Mouse (Mus musculus) left cerebral cortex, adult 2 months (tissue): ENCODE results near the gene Mrpl21. TPM values are rescaled to one million over a fixed set of nuclear protein-coding genes. Genes with fewer than 3 reads are reported as not detected.

ENCODE experiments used
- DNase-seq, 2 experiments: peaks; one replicate each; pipeline ENCODE4 v3.0.0; 2021 to 2022; ENCODE audit warnings: low spot score in 2 of 2, mixed read lengths in 1 of 2; ENCODE audit errors: extremely low spot score in 1 of 2
- H3K27ac ChIP-seq: fragments of 200-600 bp; 2 replicates; pipeline ENCODE4 v1.8.1; 2022
- H3K4me3 ChIP-seq: fragments of 200-600 bp; 2 replicates; pipeline ENCODE4 v1.8.1; 2022
- CTCF ChIP-seq: fragments of 200-600 bp; IDR thresholded peaks from 2 replicates; pipeline ENCODE4 v1.8.1; 2022; ENCODE audit warnings: antibody characterized with exemption, mild to moderate bottlenecking, moderate library complexity
- intact Hi-C: fragments of 180-260 bp; cut with DNase I; formaldehyde crosslinking; loops from one replicate; pipeline ENCODE4 v1.15.1; 2025
- total RNA-seq, 2 experiments: library from RNA; stranded (reverse); gene quantifications; 2 replicates each; pipeline ENCODE4 v1.2.3; 2021

Mrpl21 gene
- total RNA-seq, 2 experiments from 2014 or later, result 51.3 to 52.0 TPM

DNA sequence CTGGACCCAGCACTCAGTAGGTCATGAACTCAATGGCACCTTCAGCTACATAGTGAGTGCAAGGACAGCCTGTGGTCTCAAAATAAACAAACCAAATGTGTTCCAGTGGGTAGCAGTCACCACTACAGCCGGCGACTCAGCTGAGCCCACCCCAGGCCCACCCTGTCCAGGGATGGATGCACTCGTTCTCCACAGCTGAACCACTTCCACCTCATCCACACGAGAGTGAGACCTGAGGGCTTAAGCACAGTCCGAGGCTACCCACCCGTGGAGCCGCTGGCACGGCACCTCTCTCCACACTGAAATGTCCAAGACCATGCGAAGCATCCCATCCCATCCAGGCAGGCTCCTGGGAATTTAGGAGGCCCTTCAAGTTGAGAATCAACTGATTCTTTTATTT is 13.4 kb upstream of the Mrpl21 start:
- intact Hi-C loops, result no loop called here
- Histone ChIP-seq H3K27ac (no peak overlapping the region), H3K4me3 (no peak overlapping the region)
- TF ChIP-seq CTCF, result no peak
- peak; percentile 4 to 5 for DNase-seq

DNA sequence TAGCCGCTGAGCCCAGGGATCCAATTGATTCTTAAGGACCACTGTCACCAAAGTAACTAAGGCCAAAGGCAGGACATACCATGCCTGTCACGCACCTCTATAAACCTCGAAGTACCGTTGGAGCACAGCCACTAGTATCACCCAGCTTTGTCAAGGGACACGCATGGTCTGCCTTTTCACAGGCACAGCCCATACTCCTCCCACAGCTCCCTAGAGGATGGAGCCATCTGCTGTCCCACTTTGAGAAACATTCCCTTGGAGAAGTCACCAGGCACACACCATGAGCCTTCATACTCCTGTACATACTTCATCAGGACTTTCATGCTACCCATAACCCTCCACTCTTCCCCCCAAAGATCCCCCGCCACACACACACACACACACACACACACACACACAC is 12.9 kb upstream of the Mrpl21 start:
- intact Hi-C loops, result no loop called here
- peak; percentile 7 to 16 for DNase-seq
- Histone ChIP-seq H3K4me3 (no peak overlapping the region), H3K27ac (no peak overlapping the region)
- TF ChIP-seq CTCF, result no peak

DNA sequence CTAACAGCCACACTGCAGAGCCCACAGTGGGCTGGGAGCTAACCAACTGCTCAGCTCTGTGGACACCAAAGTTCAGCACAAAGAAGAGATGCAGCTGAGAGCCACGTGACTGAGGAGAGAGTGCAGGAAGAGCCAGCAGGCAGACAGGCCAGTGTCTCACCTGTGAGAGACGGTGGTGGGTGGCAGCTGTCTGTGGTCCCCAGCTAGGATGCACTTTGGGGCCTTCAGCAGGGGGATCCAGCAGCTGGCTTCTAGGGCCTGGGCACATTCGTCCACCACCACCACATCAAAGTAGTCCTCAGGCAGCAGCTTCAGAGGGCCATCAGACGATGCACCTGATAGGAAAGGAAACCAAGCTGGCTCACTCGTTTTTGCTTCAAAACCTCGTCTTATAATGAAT is 11.3 kb upstream of the Mrpl21 start:
- no peak overlapping the region for H3K27ac ChIP-seq
- DNase-seq, result peak in 1 of 2 experiments; percentile 6
- TF ChIP-seq CTCF, result no peak
- H3K4me3 ChIP-seq, result no peak overlapping the region
- intact Hi-C loops, result no loop called here

DNA sequence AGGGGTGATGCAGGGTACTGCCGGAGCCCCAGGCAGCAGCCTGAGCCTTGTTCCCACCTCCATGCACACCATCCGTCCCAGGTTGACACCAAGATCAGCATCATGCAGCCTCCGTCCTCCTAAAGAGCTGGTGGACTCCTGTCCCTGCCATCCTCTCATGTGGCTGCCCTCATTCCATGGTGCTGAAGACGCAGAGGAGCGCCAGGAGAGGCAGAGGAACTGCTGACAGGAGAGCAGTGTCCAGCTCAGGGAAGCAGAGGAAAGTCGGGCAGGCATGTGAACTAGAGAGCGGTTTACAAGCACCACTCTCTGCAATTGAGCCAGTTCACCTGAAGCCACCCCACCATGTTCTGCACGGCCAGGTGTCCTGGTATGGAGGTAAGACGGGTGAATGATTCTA is 9.4 kb upstream of the Mrpl21 start:
- no peak for TF ChIP-seq CTCF
- DNase-seq, result no peak
- intact Hi-C loops, result no loop called here

DNA sequence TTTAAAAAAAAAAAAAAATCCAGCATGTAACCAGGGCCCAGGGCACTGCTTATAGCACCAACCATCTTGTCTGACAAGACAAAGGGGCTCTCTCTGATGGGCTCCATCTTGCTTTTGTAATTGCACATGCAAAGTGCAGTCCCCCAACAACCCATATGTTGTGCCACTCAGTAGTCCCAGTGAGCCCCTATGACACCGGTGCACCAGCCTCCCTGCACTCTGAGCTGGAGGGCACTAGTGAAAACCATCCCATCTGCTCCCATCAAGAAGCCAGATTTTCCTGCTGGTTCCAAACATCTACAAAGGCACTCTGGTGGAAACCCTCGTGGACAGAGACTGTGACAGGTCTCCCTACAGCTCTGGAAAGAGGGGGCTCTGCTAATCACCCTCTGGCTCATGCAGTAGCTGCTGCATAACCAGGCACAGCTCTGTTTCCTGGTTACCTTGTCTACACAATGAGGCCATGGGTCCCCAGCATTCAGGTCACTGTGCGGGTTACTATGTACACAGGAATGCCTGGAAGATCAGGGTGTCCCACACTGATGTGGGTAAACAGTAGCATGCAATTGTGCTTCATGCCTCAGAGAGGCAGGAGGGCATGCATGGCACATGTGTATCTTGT is 6.8 kb upstream of the Mrpl21 start:
- no peak for TF ChIP-seq CTCF
- Histone ChIP-seq H3K4me3 (no peak overlapping the region), H3K27ac (no peak overlapping the region)
- intact Hi-C loops, result no loop called here
- no peak for DNase-seq

More for the DNA sequence above, 9.4 kb upstream of the Mrpl21 start:
- H3K4me3 ChIP-seq, result no peak overlapping the region
- no peak overlapping the region for H3K27ac ChIP-seq

DNA sequence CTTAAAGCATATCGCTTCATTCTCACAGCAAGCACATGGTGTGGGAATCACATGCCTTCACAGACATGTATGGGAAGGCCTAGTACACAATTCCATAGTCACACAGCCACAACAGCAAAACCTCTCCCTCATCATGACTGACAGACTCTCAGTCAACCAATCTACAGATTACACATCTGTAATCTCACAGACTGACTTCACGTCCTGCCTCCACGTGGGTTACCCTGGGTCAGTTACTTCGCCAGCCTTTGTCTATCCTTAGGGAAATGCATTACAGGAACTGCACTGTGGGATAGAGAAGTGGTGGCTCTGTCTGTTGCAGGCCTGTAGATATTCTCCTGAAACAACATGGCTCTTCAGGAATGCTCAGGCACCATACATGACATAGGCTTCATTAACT is 815 bp upstream of the Mrpl21 start:
- Histone ChIP-seq H3K27ac (no peak overlapping the region), H3K4me3 (peak overlapping the region; percentile 70)
- intact Hi-C loops, result no loop called here
- DNase-seq, result no peak
- no peak for TF ChIP-seq CTCF

DNA sequence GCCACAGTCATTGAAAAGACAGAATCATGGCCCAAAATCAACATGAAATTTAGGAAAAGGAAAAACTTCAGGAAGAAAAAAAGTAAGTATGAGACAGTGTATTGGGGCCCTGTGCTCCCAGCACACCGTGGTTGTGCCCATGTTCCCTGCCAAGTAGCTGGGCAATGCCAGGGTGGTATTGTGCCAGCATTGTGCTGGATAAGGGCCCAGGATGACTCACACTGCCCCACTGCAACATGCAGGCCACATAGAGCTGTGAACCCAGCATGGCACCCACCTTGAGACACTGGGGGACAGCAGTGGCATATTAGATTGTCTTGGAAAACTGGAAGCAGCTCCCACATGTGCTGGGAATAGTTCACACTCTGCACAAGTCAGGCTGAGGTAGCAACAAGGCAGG is 6.3 kb downstream of the Mrpl21 start:
- intact Hi-C loops, result no loop called here
- TF ChIP-seq CTCF, result no peak
- Histone ChIP-seq H3K4me3 (no peak overlapping the region), H3K27ac (no peak overlapping the region)
- no peak for DNase-seq

DNA sequence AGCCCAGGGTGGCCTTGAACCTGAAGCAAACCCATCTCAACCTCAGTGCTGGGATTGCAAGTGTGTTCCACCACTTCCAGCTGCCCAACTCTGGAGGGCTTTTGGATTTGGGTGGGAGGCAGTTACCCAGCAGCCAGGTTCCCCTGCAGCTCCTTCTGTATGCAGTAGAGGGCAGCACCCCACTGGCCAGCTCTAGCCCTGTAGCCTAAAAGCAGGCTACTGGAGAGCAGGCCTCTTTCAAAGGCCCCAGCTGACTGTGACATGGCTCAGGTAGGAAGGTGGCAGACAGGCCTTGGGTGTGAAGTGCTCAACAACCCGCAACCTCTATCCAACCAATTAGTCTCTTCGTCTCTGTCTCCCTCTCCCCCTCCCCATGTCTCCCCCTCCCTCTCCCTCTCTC is 9.3 kb downstream of the Mrpl21 start:
- intact Hi-C loops, result loop anchor here (1.0 kb wide), 1 partner anchor 159 kb away; no protein-coding TSS in a partner anchor
- no peak overlapping the region for H3K4me3 ChIP-seq
- H3K27ac ChIP-seq, result no peak overlapping the region
- DNase-seq, result peak; percentile 44 to 66
- peak; percentile 92 for TF ChIP-seq CTCF

- no peak overlapping the region for H3K4me3 ChIP-seq
- H3K27ac ChIP-seq, result no peak overlapping the region
- intact Hi-C loops, result loop anchor here (1.0 kb wide), 1 partner anchor 158 kb away; no protein-coding TSS in a partner anchor
- no peak for DNase-seq
- no peak for TF ChIP-seq CTCF
These were observed 10.3 kb downstream of the Mrpl21 start for GRCm38 (mm10) chr19:3292993-3293392.

- Histone ChIP-seq H3K27ac (no peak overlapping the region), H3K4me3 (no peak overlapping the region)
- DNase-seq, result no peak
- intact Hi-C loops, result no loop called here
- TF ChIP-seq CTCF, result no peak
These were observed 12.5 kb downstream of the Mrpl21 start for GRCm38 (mm10) chr19:3295245-3295644.

- Histone ChIP-seq H3K27ac (no peak overlapping the region), H3K4me3 (no peak overlapping the region)
- DNase-seq, result no peak
- intact Hi-C loops, result no loop called here
- TF ChIP-seq CTCF, result no peak
These were observed 14.3 kb downstream of the Mrpl21 start for GRCm38 (mm10) chr19:3297034-3297433.

DNA sequence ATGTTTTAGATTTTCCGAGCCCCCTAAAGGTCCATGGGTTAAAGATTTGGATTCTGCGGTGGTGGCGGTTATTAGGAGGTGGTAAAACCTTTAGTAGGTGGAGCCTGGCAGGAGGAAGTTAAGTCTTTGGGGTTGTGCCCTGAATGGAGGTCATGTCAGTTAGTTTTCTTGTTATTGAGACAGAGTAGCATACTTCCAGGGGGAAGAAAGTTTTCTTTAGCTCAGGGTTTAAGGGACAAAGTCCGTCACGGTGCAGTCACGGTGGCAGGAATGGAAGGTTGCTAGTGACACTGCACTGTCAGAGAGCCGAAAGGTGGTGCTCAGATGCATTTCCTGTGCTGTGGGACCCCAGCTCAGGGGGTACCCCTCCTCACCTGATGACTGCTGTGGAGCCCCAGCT is 15.1 kb downstream of the Mrpl21 start:
- no peak overlapping the region for H3K4me3 ChIP-seq
- no peak for DNase-seq
- intact Hi-C loops, result no loop called here
- no peak overlapping the region for H3K27ac ChIP-seq
- TF ChIP-seq CTCF, result no peak

DNA sequence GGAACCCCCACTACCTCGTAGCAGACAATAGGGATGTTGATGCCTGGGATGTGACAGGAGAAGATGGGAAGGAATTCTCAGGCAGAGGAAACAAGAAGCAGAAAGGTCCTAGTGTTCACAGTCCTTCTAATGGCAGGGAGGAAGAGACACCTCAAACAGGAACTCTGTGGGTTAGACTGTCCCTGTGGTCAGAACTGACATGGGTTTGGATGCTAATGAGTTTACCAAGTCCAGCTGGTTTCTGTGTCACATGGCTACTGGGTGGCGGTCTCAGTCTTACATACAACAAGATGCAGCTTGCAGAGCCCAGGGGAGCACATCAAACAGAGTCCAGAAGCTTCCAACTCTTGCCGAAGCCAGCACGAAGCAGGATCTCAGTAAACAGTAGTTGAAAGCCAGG is 21.3 kb downstream of the Mrpl21 start:
- H3K4me3 ChIP-seq, result no peak overlapping the region
- intact Hi-C loops, result no loop called here
- no peak overlapping the region for H3K27ac ChIP-seq
- TF ChIP-seq CTCF, result no peak
- no peak for DNase-seq
